21 mouse cellular contexts compared by ENCODE assay signal in the genomic region with DNA sequence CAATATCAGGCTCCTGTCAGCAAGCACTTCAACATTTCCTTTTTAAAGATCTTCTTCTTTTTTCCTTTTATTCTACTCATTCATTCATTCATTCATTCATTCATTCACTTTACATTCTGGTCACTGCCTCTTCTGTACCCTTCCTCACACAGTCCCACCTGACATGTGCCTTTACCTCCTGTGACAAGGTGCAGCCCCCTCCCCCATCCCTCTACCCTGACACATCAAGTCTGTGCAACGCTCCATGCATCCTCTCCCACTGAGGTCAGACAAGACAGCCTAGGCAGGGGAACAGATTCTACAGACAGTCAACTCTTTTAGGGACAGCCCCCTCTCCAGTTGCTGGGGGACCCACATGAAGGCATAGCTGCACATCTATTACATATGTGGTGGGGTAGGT.
DNase-seq lines count a peak whose midpoint lies in the region; ATAC-seq lines count a peak whose summit lies in the region.
"Had no signal": no experiment of that assay in that cellular context is flagged by ENCODE, and none has a peak within 500 bp of the region (broad histone marks: within the 10 kb centered on the region; RNA-seq: fewer than 3 reads in every experiment).

No protein-coding gene starts in this region.

- H3K4me2 ChIP-seq in lung, embryonic 15.5 days, result no peak overlapping the region
- H3K4me2 ChIP-seq in midbrain, embryonic 12.5 days (replicated peaks), result no peak overlapping the region
- H3K4me2 ChIP-seq: embryonic facial prominence, embryonic 13.5 days; embryonic facial prominence, embryonic 15.5 days; forebrain, embryonic 12.5 days had no signal

- no peak overlapping the region for H3K4me3 ChIP-seq in lung, embryonic 15.5 days
- H3K4me3 ChIP-seq in midbrain, embryonic 12.5 days, result no peak overlapping the region
- H3K4me3 ChIP-seq in midbrain, embryonic 10.5 days, result no peak overlapping the region
- H3K4me3 ChIP-seq: embryonic facial prominence, embryonic 13.5 days; embryonic facial prominence, embryonic 15.5 days; erythroblast, embryonic 14.5 days; forebrain, embryonic 10.5 days; forebrain, embryonic 12.5 days had no signal

- 55% methylated on average over 1 of the region's 1 CpGs for WGBS in lung, embryonic 15.5 days
- WGBS in midbrain, embryonic 12.5 days, result 80% methylated on average over 1 of the region's 1 CpGs
- WGBS in midbrain, embryonic 10.5 days, result 86% methylated on average over 1 of the region's 1 CpGs

- no peaks in the 10 kb centered on the region for H3K4me1 ChIP-seq in lung, embryonic 15.5 days
- no peaks in the 10 kb centered on the region for H3K4me1 ChIP-seq in midbrain, embryonic 12.5 days
- no peaks in the 10 kb centered on the region for H3K4me1 ChIP-seq in midbrain, embryonic 10.5 days
- H3K4me1 ChIP-seq: embryonic facial prominence, embryonic 13.5 days; embryonic facial prominence, embryonic 15.5 days; forebrain, embryonic 10.5 days; forebrain, embryonic 12.5 days had no signal

- no peak overlapping the region for H3K9ac ChIP-seq in lung, embryonic 15.5 days
- H3K9ac ChIP-seq in midbrain, embryonic 12.5 days (replicated peaks), result no peak overlapping the region
- H3K9ac ChIP-seq: embryonic facial prominence, embryonic 13.5 days; embryonic facial prominence, embryonic 15.5 days; forebrain, embryonic 12.5 days had no signal

- peak; percentile 35; the same call in 1 of the 2 replicates for ATAC-seq in lung, embryonic 15.5 days (ENCODE audit: borderline replicate concordance, extremely low read depth, low FRiP score, low TSS enrichment)
- ATAC-seq in midbrain, embryonic 12.5 days (ENCODE audit: low FRiP score, low read depth), result 0 out of 2 replicates have a peak, but pooled peaks have one; percentile 47
- ATAC-seq: forebrain, embryonic 14.5 days; forebrain, embryonic 16.5 days had no signal

- H3K27ac ChIP-seq in lung, embryonic 15.5 days, result no peak overlapping the region
- no peak overlapping the region for H3K27ac ChIP-seq in midbrain, embryonic 12.5 days (replicated peaks)
- H3K27ac ChIP-seq in midbrain, embryonic 10.5 days (replicated peaks), result no peak overlapping the region
- H3K27ac ChIP-seq: embryonic facial prominence, embryonic 13.5 days; embryonic facial prominence, embryonic 15.5 days; forebrain, embryonic 10.5 days; forebrain, embryonic 12.5 days had no signal

- H3K36me3 ChIP-seq in lung, embryonic 15.5 days, result no peaks in the 10 kb centered on the region
- H3K36me3 ChIP-seq in midbrain, embryonic 12.5 days, result no peaks in the 10 kb centered on the region
- no peaks in the 10 kb centered on the region for H3K36me3 ChIP-seq in midbrain, embryonic 10.5 days
- H3K36me3 ChIP-seq: embryonic facial prominence, embryonic 13.5 days; embryonic facial prominence, embryonic 15.5 days; forebrain, embryonic 10.5 days; forebrain, embryonic 12.5 days had no signal

- no peak for DNase-seq in lung, postnatal 4 days
- no peak for DNase-seq in midbrain, embryonic 10.5 days (ENCODE audit: low spot score)
- DNase-seq: adrenal gland, adult 2 months; adrenal gland, postnatal 10 days; adrenal gland, postnatal 25 days; cerebellum, adult 11 months; cerebellum, adult 18-20 months; cerebellum, adult 8-10 months; cerebellum, adult 9-11 months; cerebellum, postnatal 14 days; cerebellum, postnatal 36 days; embryo, embryonic 11 days had no signal

- H3K9me3 ChIP-seq in lung, embryonic 15.5 days, result no peaks in the 10 kb centered on the region
- no peaks in the 10 kb centered on the region for H3K9me3 ChIP-seq in midbrain, embryonic 12.5 days
- 0 out of 2 replicates have a peak, but pooled peaks cover 7% of the 10 kb centered on the region for H3K9me3 ChIP-seq in midbrain, embryonic 10.5 days (replicated peaks)
- H3K9me3 ChIP-seq: embryonic facial prominence, embryonic 13.5 days; embryonic facial prominence, embryonic 15.5 days had no signal

- no peaks in the 10 kb centered on the region for H3K27me3 ChIP-seq in lung, embryonic 15.5 days
- no peaks in the 10 kb centered on the region for H3K27me3 ChIP-seq in midbrain, embryonic 12.5 days
- no peaks in the 10 kb centered on the region for H3K27me3 ChIP-seq in midbrain, embryonic 10.5 days (ENCODE audit: low read depth, poor library complexity, severe bottlenecking)
- H3K27me3 ChIP-seq: embryonic facial prominence, embryonic 13.5 days; embryonic facial prominence, embryonic 15.5 days; forebrain, embryonic 12.5 days had no signal
